Comparison of ENCODE assay signal across 22 mouse cellular contexts in genomic region chr12:12506671-12507070, GRCm38 (mm10).
A peak's percentile ranks its signal among the peaks of the same experiment; 100 is the strongest.
DNase-seq lines count a peak whose midpoint lies in the region; ATAC-seq lines count a peak whose summit lies in the region.
"Had no signal": no experiment of that assay in that cellular context is flagged by ENCODE, and none has a peak within 500 bp of the region (broad histone marks: within the 10 kb centered on the region; RNA-seq: fewer than 3 reads in every experiment).

No protein-coding gene starts in this region.

- H3K9ac ChIP-seq in forebrain, embryonic 13.5 days, result no peak overlapping the region
- no peak overlapping the region for H3K9ac ChIP-seq in lung, embryonic 16.5 days (ENCODE audit: low read length)
- H3K9ac ChIP-seq in midbrain, embryonic 14.5 days (replicated peaks; ENCODE audit: low read length), result no peak overlapping the region
- no peak overlapping the region for H3K9ac ChIP-seq in midbrain, embryonic 15.5 days
- H3K9ac ChIP-seq: embryonic facial prominence, embryonic 12.5 days; embryonic facial prominence, embryonic 15.5 days; forebrain, embryonic 15.5 days; hindbrain, embryonic 12.5 days; hindbrain, embryonic 15.5 days had no signal

- H3K9me3 ChIP-seq in forebrain, embryonic 13.5 days (replicated peaks), result no peaks in the 10 kb centered on the region
- H3K9me3 ChIP-seq in forebrain, embryonic 10.5 days, result no peaks in the 10 kb centered on the region
- H3K9me3 ChIP-seq in lung, embryonic 16.5 days (ENCODE audit: control insufficient read depth, low read length), result no peaks in the 10 kb centered on the region
- no peaks in the 10 kb centered on the region; the same call in 1 of the 2 replicates for H3K9me3 ChIP-seq in midbrain, embryonic 14.5 days (ENCODE audit: control insufficient read depth, low read length)
- H3K9me3 ChIP-seq in midbrain, embryonic 15.5 days, result no peaks in the 10 kb centered on the region
- H3K9me3 ChIP-seq: embryonic facial prominence, embryonic 12.5 days; embryonic facial prominence, embryonic 15.5 days; forebrain, embryonic 15.5 days; hindbrain, embryonic 12.5 days; hindbrain, embryonic 15.5 days had no signal

- 83% methylated on average over 3 of the region's 3 CpGs for WGBS in forebrain, embryonic 13.5 days
- WGBS in forebrain, embryonic 10.5 days, result 91% methylated on average over 3 of the region's 3 CpGs
- 81% methylated on average over 3 of the region's 3 CpGs for WGBS in lung, embryonic 16.5 days
- WGBS in midbrain, embryonic 14.5 days, result 75% methylated on average over 3 of the region's 3 CpGs
- 71% methylated on average over 3 of the region's 3 CpGs for WGBS in midbrain, embryonic 15.5 days

- peak overlapping the region; percentile 19; the same call in 1 of the 2 replicates for H3K27ac ChIP-seq in forebrain, embryonic 13.5 days
- no peak overlapping the region for H3K27ac ChIP-seq in forebrain, embryonic 10.5 days
- 0 out of 2 replicates have a peak overlapping the region, but pooled peaks have one; percentile 15 for H3K27ac ChIP-seq in lung, embryonic 16.5 days (ENCODE audit: low read length)
- H3K27ac ChIP-seq in midbrain, embryonic 14.5 days (replicated peaks; ENCODE audit: low read depth, low read length), result no peak overlapping the region
- no peak overlapping the region for H3K27ac ChIP-seq in midbrain, embryonic 15.5 days
- H3K27ac ChIP-seq: embryonic facial prominence, embryonic 12.5 days; embryonic facial prominence, embryonic 15.5 days; forebrain, embryonic 15.5 days; gastrocnemius, adult 2 months; hindbrain, embryonic 12.5 days; hindbrain, embryonic 15.5 days had no signal

- H3K4me2 ChIP-seq in forebrain, embryonic 13.5 days, result no peak overlapping the region
- H3K4me2 ChIP-seq in lung, embryonic 16.5 days (ENCODE audit: low read depth, low read length), result no peak overlapping the region
- no peak overlapping the region for H3K4me2 ChIP-seq in midbrain, embryonic 14.5 days (ENCODE audit: low read length)
- no peak overlapping the region for H3K4me2 ChIP-seq in midbrain, embryonic 15.5 days
- H3K4me2 ChIP-seq: embryonic facial prominence, embryonic 12.5 days; embryonic facial prominence, embryonic 15.5 days; forebrain, embryonic 15.5 days; heart, embryonic 11.5 days; hindbrain, embryonic 12.5 days; hindbrain, embryonic 15.5 days had no signal

- H3K4me3 ChIP-seq in forebrain, embryonic 13.5 days, result no peak overlapping the region
- H3K4me3 ChIP-seq in forebrain, embryonic 10.5 days, result no peak overlapping the region
- no peak overlapping the region for H3K4me3 ChIP-seq in lung, embryonic 16.5 days (ENCODE audit: low read length)
- H3K4me3 ChIP-seq in midbrain, embryonic 14.5 days (replicated peaks; ENCODE audit: low read depth, low read length), result no peak overlapping the region
- H3K4me3 ChIP-seq in midbrain, embryonic 15.5 days, result no peak overlapping the region
- H3K4me3 ChIP-seq: embryonic facial prominence, embryonic 12.5 days; embryonic facial prominence, embryonic 15.5 days; forebrain, embryonic 15.5 days; gastrocnemius, adult 2 months; hindbrain, embryonic 12.5 days; hindbrain, embryonic 15.5 days had no signal

- DNase-seq in forebrain, embryonic 10.5 days (ENCODE audit: extremely low spot score, low spot score), result no peak
- no peak for DNase-seq in lung, postnatal 10 days
- DNase-seq in midbrain, embryonic 14.5 days, result peak; percentile 18
- DNase-seq: adrenal gland, adult 8-10 months; adrenal gland, postnatal 25 days; cerebellum, adult 11 months; cerebellum, adult 2 months; cerebellum, adult 9-11 months; cerebellum, postnatal 25 days; gastrocnemius, adult 2 months; gastrocnemius, postnatal 14 days; heart, adult 11 months had no signal

- ATAC-seq in forebrain, embryonic 13.5 days, result no peak
- no peak for ATAC-seq in lung, embryonic 16.5 days (ENCODE audit: low read depth)
- ATAC-seq in midbrain, embryonic 14.5 days (ENCODE audit: low FRiP score, low TSS enrichment), result no peak
- ATAC-seq in midbrain, embryonic 15.5 days (replicated peaks), result no peak
- ATAC-seq: activated CD4-positive, CD25-positive, alpha-beta regulatory T cell, adult 4 months; forebrain, embryonic 15.5 days had no signal

- peaks cover 32% of the 10 kb centered on the region for H3K4me1 ChIP-seq in forebrain, embryonic 13.5 days
- peaks cover 27% of the 10 kb centered on the region for H3K4me1 ChIP-seq in forebrain, embryonic 10.5 days
- H3K4me1 ChIP-seq in lung, embryonic 16.5 days (replicated peaks; ENCODE audit: control insufficient read depth, insufficient read depth, low read length), result peaks cover 6% of the 10 kb centered on the region; the same call in 1 of the 2 replicates
- H3K4me1 ChIP-seq in midbrain, embryonic 14.5 days (ENCODE audit: control insufficient read depth, insufficient read depth, low read length), result 0 out of 2 replicates have a peak, but pooled peaks cover 3% of the 10 kb centered on the region
- 0 out of 2 replicates have a peak, but pooled peaks cover 2% of the 10 kb centered on the region for H3K4me1 ChIP-seq in midbrain, embryonic 15.5 days
- H3K4me1 ChIP-seq: embryonic facial prominence, embryonic 12.5 days; embryonic facial prominence, embryonic 15.5 days; hindbrain, embryonic 12.5 days; hindbrain, embryonic 15.5 days had no signal

- H3K27me3 ChIP-seq in forebrain, embryonic 13.5 days, result no peaks in the 10 kb centered on the region
- no peaks in the 10 kb centered on the region for H3K27me3 ChIP-seq in forebrain, embryonic 10.5 days (ENCODE audit: poor library complexity, severe bottlenecking)
- H3K27me3 ChIP-seq in lung, embryonic 16.5 days (ENCODE audit: control insufficient read depth, insufficient read depth, low read depth, low read length), result no peaks in the 10 kb centered on the region
- H3K27me3 ChIP-seq in midbrain, embryonic 14.5 days (ENCODE audit: control insufficient read depth, insufficient read depth, low read length), result no peaks in the 10 kb centered on the region
- H3K27me3 ChIP-seq in midbrain, embryonic 15.5 days (replicated peaks), result no peaks in the 10 kb centered on the region
- H3K27me3 ChIP-seq: embryonic facial prominence, embryonic 12.5 days; embryonic facial prominence, embryonic 15.5 days; forebrain, embryonic 15.5 days; hindbrain, embryonic 12.5 days; hindbrain, embryonic 15.5 days had no signal

- H3K36me3 ChIP-seq in forebrain, embryonic 13.5 days (ENCODE audit: poor library complexity, severe bottlenecking), result no peaks in the 10 kb centered on the region
- H3K36me3 ChIP-seq in forebrain, embryonic 10.5 days (replicated peaks), result no peaks in the 10 kb centered on the region
- no peaks in the 10 kb centered on the region for H3K36me3 ChIP-seq in lung, embryonic 16.5 days (ENCODE audit: control insufficient read depth, insufficient read depth, low read length)
- no peaks in the 10 kb centered on the region for H3K36me3 ChIP-seq in midbrain, embryonic 14.5 days (ENCODE audit: control insufficient read depth, insufficient read depth, low read length)
- no peaks in the 10 kb centered on the region for H3K36me3 ChIP-seq in midbrain, embryonic 15.5 days (replicated peaks)
- H3K36me3 ChIP-seq: embryonic facial prominence, embryonic 12.5 days; embryonic facial prominence, embryonic 15.5 days; forebrain, embryonic 15.5 days; hindbrain, embryonic 12.5 days; hindbrain, embryonic 15.5 days had no signal

Comparison
In these comparisons a context has a peak if more than half of its experiments do, and no peak if none do; other contexts are left out.
1. H3K27ac ChIP-seq: peak in forebrain, embryonic 13.5 days (single experiment) and lung, embryonic 16.5 days (single experiment); none in forebrain, embryonic 10.5 days (single experiment), midbrain, embryonic 14.5 days (single experiment) and midbrain, embryonic 15.5 days (single experiment).